Mouse (Mus musculus): ENCODE results near the gene Coro2a.
"Not testable (repeated sequence)": the region's sequence is repeated elsewhere in the genome, so short reads cannot be mapped to it uniquely, and the experiment has no call there.

The Coro2a gene

DNA sequence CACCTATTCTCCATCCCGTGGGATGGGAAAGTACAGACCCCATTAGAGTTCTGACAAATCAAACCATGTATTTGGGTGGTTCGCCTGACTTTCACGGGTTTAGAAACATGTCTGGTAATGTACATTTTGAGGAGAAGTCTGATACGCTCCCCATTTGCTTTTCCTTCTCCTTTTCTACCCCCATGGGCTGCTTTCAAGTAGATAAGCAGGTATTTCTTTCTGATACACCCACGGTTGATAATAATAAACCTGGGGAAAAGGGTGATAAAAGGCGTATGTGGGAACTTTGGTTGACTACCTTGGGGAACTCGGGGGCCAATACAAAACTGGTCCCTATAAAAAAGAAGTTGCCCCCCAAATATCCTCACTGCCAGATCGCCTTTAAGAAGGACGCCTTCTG, 20.0 kb downstream of the Coro2a start:
- DNase-seq: not testable (repeated sequence)

DNA sequence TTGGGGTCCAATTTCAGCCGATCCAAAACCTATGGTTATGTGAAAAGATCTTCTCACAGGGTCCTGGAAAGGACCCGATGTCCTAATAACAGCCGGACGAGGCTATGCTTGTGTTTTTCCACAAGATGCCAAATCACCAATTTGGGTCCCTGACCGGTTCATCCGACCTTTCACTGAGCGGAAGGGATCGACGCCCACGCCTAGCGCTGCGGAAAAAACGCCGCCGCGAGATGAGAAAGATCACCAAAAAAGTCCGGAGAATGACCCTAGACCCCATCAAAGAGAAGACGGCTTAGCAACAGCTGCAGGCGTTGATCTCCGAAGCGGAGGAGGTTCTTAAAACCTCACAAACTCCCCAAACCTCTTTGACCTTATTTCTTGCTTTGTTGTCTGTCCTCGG, 20.4 kb downstream of the Coro2a start:
- DNase-seq: not testable (repeated sequence)

DNA sequence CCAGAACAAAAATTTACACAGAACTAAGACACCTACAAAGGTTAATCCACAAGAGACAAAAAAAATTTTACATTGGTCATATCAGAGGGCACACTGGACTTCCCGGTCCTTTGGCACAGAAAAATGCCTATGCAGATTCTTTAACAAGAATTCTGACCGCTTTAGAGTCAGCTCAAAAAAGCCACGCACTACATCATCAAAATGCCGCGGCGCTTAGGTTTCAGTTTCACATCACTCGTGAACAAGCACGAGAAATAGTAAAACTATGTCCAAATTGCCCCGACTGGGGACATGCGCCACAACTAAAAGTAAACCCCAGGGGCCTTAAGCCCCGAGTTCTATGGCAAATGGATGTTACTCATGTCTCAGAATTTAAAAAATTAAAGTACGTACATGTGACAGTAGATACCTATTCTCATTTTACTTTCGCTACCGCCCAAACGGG, 21.2 kb downstream of the Coro2a start:
- DNase-seq: not testable (repeated sequence)

DNA sequence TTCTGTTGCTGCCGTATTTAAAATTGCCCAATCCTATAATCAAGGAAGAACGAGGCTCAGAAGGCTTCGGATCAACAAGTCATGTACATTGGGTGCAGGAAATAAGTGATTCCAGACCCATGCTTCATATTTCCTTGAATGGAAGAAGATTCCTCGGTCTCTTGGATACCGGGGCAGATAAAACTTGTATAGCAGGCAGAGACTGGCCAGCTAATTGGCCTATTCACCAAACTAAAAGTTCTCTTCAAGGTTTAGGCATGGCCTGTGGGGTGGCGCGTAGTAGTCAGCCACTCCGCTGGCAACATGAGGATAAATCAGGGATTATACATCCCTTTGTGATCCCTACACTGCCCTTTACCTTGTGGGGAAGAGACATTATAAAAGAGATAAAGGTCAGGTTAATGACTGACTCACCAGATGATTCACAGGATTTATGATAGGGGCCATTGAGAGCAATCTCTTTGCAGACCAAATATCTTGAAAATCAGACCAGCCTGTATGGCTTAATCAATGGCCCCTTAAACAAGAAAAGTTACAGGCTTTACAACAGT, 23.1 kb downstream of the Coro2a start:
- DNase-seq: not testable (repeated sequence)

DNA sequence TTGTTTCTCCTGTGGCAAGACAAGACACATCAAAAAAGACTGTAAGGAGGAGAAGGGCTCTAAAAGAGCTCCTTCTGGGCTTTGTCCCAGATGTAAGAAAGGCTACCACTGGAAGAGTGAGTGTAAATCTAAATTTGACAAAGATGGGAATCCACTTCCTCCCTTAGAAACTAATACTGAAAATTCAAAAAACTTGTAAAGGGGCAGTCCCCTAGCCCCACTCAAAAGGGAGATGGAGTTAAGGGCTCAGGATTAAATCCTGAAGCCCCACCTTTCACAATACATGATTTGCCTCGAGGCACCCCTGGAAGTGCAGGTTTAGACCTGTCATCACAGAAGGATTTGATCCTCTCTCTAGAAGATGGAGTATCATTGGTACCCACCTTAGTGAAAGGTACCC, 23.8 kb downstream of the Coro2a start:
- no peak for DNase-seq

DNA sequence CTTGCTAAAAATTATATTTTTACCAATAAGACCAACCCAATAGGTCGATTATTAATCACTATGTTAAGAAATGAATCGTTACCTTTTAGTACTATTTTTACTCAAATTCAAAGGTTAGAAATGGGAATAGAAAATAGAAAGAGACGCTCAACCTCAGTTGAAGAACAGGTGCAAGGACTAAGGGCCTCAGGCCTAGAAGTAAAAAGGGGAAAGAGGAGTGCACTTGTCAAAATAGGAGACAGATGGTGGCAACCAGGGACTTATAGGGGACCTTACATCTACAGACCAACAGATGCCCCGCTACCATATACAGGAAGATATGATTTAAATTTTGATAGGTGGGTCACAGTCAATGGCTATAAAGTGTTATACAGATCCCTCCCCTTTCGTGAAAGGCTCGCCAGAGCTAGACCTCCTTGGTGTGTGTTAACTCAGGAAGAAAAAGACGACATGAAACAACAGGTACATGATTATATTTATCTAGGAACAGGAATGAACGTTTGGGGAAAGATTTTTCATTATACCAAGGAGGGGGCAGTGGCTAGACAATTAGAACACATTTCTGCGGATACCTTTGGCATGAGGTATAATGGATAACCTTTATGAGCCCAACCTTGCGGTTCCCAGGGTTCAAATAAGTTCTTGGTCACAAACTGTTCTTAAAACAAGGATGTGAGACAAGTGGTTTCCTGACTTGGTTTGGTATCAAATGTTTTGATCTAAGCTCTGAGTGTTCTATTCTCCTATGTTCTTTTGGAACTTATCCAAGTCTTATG, 26.3 kb downstream of the Coro2a start:
- not testable (repeated sequence) for DNase-seq

DNA sequence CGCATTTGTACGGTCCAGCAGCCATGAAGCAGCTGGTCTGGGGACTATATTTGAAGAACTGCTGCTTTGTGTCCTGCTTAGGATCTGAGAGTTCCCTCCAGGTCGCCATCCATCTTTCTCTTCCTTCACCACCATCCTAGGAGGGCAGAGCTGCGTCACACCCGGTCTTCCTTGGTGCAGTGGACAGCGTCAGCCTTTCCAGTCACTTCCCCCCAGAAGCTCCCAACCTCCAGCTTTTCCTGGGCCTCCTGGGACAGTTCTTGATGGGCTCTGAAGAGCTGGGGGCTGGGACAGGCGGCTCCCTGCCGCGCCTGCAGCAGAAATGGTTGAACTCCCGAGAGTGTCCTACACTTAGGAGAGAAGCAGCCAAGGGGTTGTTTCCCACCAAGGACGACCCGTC, 27.2 kb downstream of the Coro2a start:
- no peak for DNase-seq

DNA sequence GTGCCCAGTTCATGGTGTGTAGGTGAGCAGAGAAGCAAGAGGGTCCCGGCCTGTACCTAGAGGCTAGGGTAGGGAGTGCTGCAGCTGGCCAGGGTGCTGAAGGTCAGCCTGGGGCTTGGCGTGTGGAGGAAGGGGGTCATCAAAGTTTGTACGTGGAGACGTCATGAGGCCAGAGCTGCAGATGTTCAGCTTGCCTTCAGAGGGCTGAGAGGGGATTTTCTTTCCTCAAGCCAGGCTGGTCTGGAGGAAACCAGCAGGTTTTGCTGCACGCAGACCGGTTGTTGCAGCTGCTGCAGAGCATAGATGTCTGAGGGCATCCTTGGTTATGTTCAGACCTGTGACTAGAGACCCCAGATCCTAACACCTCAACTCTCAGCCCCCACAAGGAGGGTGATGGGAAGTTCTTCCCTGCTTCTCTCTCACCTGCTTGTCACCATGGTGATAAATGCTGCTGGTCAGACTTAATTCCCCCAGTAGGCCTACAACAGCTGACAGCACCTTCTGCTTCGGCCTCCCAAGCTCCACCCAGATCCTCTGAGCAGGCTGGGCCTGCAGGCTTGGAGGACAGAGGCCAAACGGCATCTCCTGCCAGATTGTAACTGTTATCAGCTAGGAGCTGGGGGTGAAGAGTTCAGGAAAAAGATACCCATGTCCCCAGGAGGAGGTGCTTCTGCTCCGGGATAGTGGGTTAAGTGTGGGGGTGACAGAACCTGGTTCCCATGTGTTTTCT, 27.8 kb downstream of the Coro2a start:
- no peak for DNase-seq

DNA sequence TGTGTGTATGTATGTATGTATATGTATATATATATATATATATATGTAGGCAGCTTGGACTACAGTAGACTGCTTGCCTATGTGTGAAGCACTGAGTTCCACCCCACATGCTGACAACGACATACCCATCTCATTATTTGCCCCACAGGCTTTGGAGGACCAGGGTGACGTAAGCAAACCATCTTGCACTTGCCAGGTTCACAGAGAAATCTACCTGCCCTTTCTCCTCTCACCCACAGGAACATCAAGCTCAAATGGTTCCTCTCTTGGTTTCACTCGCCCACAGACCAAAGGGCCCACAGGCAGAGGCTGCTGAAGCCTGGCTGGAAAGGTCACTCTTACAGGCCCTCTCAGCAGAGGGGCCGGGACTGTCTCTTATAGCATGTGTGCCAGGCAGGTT, 29.4 kb downstream of the Coro2a start:
- DNase-seq: no peak

DNA sequence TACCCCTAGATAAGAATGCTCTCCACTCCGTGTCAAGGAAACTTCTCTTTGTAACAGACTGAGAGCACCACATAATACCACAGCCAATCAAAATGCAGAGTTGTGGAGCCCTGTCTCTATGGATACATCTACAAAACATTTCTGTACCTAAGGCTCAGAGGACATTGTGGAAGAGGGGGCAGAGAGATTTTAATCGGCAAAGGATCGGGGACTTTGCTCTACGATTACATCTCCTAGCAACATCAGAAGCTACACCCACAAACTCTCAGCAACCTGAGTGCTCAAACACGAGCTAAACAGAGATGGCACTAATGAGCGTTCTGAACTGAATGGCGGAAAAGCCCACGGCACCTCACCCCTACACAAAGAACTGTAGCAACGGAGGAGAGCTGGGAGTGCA, 30.3 kb downstream of the Coro2a start:
- no peak for DNase-seq

DNA sequence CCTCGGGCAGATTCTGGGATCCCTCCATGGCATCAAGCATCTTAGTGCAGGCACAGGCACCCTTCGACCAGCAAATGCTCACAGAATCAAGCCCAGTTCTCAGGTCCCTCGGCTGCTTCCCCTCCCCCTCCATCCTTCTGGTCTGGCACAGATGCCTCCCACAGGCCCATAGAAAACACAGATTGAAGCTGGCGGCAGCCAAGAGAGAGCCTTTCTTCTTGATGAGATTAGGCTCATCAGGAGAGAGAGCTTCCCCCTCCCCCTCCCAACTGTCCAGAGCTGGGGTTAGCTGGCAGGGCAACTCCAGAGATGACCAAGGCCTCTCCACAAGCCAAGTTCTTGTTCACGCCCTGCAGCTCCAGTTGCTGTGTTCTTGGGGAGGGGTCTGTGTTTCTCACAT, 32.3 kb downstream of the Coro2a start:
- no peak for DNase-seq

DNA sequence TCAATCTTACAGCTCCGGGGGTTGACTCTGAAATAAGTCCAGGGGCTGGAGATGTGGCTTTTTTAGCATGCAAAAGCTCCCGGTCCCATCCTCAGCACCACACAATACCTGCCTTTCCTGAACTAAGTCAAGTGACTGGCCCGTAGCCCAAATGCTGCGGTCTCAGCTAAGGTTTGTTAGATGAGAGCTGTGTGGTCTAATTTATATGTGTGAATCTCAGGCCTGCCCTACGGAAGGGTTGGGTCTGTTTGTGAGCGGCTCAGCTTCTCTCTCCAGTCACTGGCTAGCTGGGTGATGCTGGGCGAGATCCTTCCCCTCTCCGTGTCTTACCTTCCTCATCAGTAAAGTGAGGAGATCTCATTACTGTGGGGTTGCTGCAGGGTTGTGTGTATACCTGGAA, 33.8 kb downstream of the Coro2a start:
- DNase-seq: no peak

DNA sequence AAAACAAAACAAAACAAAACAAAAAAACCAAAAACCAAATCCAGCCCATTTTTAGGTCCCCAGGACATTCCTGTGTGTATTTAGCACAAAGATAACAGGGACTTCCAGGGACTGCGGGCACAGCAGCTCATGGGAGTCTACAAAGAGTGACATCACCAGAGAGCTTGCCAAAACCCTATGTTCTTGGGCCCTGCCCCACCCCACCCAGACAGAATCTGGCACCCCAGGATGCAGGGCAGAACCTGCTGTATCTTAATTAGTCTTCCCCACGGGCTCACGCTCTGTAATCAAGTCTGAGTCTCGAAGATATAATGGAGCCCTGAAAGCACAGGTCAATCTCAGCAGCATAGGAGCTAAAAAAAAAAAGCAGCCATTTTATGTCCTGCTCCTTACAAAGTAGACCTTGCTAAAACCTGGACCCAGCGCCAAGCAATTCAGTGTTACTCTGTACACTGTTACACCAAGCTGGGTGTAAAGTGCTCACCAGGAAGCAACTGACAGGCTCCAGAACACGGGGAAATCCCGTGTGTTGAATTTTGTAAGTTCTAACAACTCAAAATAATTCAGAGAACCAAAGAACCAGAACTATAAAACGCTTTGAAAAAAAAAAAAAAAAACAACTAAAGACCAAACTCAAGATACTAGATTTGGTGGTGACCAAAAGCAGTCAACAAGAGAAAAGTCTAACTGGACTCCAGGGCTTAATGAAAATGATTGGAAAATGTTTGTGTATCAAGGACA, 34.9 kb downstream of the Coro2a start:
- no peak for DNase-seq

DNA sequence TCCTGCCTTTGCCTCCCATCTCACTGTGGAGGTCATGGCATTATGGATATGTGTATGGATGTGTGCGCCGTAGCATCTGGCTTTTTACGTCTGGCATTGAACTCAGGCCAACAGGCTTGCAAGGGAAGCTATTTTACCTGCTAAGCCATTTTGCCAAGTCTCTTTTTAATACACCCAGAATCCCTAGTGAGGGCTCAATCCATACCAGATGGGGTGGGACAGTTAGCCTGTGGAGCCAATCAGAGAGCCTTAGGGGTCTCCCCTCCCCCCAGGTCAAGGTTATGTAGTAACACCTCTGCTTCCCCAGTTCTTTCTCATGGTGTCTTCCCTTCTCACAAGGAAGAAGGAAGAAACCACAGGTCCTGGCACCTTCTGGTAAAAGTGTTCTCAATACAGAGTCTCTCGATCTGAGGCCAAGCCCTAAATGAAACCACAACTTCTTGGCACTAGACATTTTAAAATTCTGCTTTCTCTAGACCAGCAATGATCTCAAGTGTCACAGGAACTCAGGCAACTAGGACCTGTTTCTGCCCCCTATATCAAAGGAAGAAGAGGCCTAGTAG, 36.5 kb downstream of the Coro2a start:
- DNase-seq: no peak

DNA sequence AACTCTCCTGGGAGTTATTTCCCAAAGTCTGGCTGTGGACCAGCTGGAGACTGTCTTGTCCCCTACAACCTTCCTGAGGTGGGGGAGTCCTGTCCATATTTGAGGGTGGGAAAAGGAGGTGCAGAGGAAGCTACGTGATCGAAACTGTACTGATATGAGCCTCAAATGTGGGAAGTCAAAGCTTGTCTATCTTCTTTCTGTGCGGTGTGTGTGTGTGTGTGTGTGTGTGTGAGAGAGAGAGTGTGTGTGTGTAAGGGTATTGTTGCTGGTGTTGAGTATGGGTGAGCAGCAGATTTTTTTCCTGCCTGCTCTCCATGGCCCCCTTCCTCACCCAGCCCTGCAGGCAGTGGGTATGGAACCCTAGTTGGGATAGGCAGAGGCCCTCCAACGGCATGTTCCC, 37.8 kb downstream of the Coro2a start:
- no peak for DNase-seq

DNA sequence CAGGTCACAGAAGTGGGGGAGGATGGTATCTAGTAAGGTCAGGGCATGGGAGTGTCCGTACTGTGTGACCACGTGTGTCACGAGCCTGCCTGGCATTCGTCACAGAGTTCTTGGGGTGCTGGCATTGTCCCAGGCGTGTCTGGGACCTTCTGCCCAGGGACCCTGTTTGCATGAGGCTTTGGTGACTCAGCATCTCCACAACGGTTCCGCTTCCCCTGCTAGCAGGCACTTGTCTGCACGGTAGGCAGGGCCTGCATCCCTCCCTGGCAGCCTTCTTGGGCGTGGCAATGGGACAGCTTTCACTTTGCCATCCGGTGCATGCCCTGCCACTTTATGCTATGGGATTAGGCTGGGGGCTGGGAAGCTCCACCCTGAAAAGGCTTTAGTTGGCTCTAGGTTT, 38.2 kb downstream of the Coro2a start:
- DNase-seq: peak; percentile 18 to 47

DNA sequence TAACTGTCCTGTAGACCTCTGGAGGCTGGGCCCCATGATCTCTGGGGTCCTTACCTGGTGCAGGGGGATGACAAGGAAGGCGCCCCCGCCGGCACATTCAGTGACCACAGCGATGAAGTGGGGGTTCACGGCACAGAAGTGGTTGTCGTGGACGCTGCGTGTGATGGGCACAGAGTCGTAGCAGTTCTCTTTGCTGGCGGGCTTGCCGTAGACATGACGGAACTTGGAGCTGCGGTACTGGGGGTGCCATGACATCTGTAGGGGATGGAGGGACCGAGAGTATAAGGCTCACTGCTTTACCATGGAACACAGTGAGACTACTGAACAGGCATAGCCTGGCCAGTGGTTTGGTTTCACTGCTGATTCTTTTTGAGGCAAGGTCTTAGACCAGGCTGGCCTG, 39.2 kb downstream of the Coro2a start:
- DNase-seq: no peak

DNA sequence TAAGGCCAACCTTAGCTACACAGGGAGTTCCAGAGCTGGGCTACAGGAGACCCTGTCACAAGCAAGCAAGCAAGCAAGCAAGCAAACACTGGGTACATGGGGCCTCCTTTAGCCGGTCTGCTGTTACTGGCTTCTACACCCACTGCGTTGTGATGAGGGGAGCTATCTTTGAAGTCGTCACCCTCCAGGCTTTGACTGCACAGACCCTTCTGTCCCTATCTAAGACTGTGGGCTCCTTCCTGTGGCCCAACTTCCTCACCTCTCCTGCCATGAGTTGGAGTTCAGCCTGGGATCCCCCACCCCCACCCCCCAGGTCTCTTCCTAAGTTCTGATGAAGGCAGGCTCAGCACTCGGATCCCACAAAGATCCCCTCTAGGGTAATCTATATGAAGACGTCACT, 40.0 kb downstream of the Coro2a start:
- no peak for DNase-seq

DNA sequence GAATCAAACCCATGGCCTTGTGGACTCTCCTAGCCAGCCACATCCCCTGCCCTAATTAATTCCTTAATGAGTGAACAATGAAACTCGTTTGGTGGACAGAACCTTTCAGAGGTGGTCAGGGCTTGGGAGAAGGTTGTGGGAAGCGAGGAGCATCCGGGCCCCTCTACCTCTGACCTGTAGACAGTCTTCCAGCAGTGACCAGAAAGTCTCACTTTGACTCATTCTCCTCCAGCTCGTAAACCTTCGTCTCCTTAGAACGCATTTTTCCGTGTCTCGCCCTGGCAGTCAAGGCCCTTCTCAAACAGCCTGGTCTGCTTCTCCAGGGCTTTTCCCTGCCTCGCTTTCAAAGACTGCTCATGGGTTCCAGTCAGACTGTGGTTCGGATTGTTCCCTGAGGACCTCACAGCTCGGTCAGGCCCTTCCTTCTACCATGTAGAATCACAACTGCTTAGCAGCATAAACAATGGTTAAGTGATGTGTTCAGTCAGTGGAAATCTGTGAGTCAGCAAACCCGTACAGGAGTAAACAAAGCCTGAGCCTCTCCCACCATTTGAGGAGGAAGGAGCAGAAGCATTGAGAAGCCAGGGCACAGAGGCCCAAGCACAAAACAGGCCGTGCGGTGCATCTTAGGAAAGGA, 41.8 kb downstream of the Coro2a start:
- DNase-seq: no peak

DNA sequence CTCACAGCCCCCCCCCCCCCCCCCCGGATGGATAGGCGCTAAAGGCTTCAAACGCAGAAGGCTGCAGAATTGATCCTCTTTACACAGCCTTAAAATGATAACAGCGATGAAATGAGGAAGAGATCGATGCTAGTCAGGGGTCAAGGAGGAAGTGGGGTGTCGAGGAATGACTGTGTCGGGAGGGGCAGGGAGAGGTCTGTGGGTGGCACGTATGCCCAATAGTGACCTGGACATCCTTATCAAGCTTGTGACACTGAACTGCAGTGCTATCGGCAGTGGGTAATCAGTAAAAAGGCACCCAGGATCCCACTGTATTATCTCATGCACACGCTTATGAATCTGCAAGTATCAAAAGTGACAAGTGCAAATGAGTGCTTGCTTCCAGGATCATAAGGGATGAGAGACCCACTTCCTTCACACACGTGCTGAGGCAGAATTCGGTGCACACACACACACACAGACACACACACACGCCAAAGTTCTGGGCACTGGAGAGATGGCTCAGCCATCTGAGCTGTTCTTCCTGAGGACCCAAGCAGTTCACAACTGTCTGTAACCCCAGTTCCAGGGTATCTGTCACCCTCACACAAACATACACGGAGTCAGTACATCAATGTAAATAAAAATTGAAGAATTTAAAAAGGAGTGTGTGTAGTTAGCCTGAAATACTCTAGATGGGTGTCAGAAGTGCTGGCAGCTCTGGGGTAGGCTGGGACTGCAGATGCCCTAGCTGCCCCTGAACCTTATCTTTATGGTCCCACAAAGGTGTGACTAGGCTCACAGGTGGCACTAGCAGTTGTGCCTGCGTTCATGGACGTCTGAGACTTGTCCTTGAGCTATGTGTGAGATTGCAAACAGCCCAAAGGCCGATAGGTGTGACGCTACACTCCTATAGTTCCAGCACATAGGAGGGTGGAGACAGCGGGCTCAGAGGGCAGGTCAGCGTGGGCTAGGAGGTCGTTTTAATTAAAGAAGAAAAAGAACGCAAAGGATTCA, 43.0 kb downstream of the Coro2a start:
- no peak for DNase-seq

DNA sequence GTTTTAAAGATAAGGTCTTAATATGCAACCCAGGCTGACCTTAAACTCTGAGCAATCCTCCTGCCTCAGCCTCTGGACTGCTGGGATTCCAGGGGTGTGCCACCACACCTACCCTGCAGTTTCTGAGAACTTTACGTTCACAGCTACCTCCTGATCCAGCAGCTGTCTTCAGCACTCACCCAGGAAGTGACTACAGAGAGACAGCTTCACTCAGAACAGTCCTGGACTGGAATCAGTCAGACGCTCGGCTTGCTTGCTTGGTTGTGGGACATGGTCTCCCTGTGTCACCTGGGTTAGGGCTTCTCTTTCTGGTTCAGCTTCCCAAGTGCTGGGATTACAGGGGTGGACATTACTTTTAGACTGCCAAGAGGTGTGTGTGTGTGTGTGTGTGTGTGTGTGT, 45.1 kb downstream of the Coro2a start:
- DNase-seq: no peak
